8 mouse cellular contexts compared by ENCODE assay signal in the genomic region with DNA sequence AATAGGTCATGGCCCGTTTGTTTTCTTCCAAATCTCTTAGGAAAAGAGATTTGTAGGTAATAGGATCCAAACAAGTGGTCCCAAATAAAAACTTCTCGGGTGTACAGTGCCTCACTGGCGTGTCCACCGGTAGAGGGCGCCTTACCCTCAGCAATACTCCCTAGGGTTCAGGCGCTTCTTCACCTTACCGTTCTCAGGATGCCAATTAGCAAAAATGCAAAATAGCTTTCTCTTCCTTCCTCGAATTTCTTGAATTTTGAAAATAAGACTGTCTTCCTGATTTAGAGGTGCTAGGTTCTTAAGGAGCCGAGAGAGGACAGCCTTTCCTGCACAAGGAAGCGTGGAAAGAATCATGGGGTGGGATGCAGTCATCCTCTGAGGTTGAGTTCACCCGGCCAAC.
DNase-seq lines count a peak whose midpoint lies in the region; ATAC-seq and TF ChIP-seq lines count a peak whose summit lies in the region.
"Had no signal": no experiment of that assay in that cellular context is flagged by ENCODE, and none has a peak within 500 bp of the region (broad histone marks: within the 10 kb centered on the region; RNA-seq: fewer than 3 reads in every experiment).

No protein-coding gene starts in this region.

- no peak overlapping the region for H3K27ac ChIP-seq in forebrain, embryonic 16.5 days (ENCODE audit: low read length)
- no peak overlapping the region for H3K27ac ChIP-seq in hindbrain, embryonic 13.5 days
- H3K27ac ChIP-seq in left cerebral cortex, adult 2 months: no peak overlapping the region
- no peak overlapping the region for H3K27ac ChIP-seq in midbrain, embryonic 14.5 days (replicated peaks; ENCODE audit: low read depth, low read length)
- H3K27ac ChIP-seq: lung, embryonic 15.5 days had no signal

- peak; percentile 96 for TF ChIP-seq CTCF in left cerebral cortex, adult 2 months (IDR thresholded peaks at IDR 0.05)

- H3K27me3 ChIP-seq in forebrain, embryonic 16.5 days (replicated peaks; ENCODE audit: control insufficient read depth, insufficient read depth, low read length): peaks cover 7% of the 10 kb centered on the region
- H3K27me3 ChIP-seq in hindbrain, embryonic 13.5 days: peaks cover 36% of the 10 kb centered on the region
- 0 out of 2 replicates have a peak, but pooled peaks cover 8% of the 10 kb centered on the region for H3K27me3 ChIP-seq in midbrain, embryonic 14.5 days (ENCODE audit: control insufficient read depth, insufficient read depth, low read length)

- H3K4me2 ChIP-seq in forebrain, embryonic 16.5 days (ENCODE audit: low read length): 0 out of 2 replicates have a peak overlapping the region, but pooled peaks have one; percentile 6
- H3K4me2 ChIP-seq in hindbrain, embryonic 13.5 days: 0 out of 2 replicates have a peak overlapping the region, but pooled peaks have one; percentile 25
- H3K4me2 ChIP-seq in midbrain, embryonic 14.5 days (ENCODE audit: low read length): no peak overlapping the region
- H3K4me2 ChIP-seq: lung, embryonic 15.5 days had no signal

- 13% methylated on average over 11 of the region's 11 CpGs for WGBS in forebrain, embryonic 16.5 days
- 16% methylated on average over 11 of the region's 11 CpGs for WGBS in hindbrain, embryonic 13.5 days
- WGBS in midbrain, embryonic 14.5 days: 12% methylated on average over 11 of the region's 11 CpGs

- peak; percentile 87 for ATAC-seq in forebrain, embryonic 16.5 days
- ATAC-seq in hindbrain, embryonic 13.5 days (ENCODE audit: low FRiP score): no peak
- no peak for ATAC-seq in midbrain, embryonic 14.5 days (ENCODE audit: low FRiP score, low TSS enrichment)

- no peaks in the 10 kb centered on the region for H3K36me3 ChIP-seq in forebrain, embryonic 16.5 days (ENCODE audit: control insufficient read depth, insufficient read depth)
- H3K36me3 ChIP-seq in hindbrain, embryonic 13.5 days: no peaks in the 10 kb centered on the region
- H3K36me3 ChIP-seq in midbrain, embryonic 14.5 days (ENCODE audit: control insufficient read depth, insufficient read depth, low read length): no peaks in the 10 kb centered on the region
- H3K36me3 ChIP-seq: lung, embryonic 15.5 days had no signal

- DNase-seq in T-cell, adult 2 months (ENCODE audit: low spot score): peak; percentile 1
- DNase-seq in c-Kit-positive CD71-positive TER-119-positive erythroid progenitor cells, embryonic 14.5 days (ENCODE audit: low spot score): peak; percentile 24
- DNase-seq in left cerebral cortex, adult 2 months (ENCODE audit: extremely low spot score in 1 of 2, low spot score in 2 of 2): peak; percentile 70 to 76
- DNase-seq in midbrain, embryonic 14.5 days: peak; percentile 89
- peak; percentile 10 to 70 for DNase-seq in spleen, postnatal 10 days (ENCODE audit: low spot score in 2 of 2)

- H3K4me3 ChIP-seq in forebrain, embryonic 16.5 days (replicated peaks; ENCODE audit: low read length): no peak overlapping the region
- no peak overlapping the region for H3K4me3 ChIP-seq in hindbrain, embryonic 13.5 days
- no peak overlapping the region for H3K4me3 ChIP-seq in left cerebral cortex, adult 2 months
- H3K4me3 ChIP-seq in midbrain, embryonic 14.5 days (replicated peaks; ENCODE audit: low read depth, low read length): no peak overlapping the region
- H3K4me3 ChIP-seq: lung, embryonic 15.5 days had no signal

- 0 out of 2 replicates have a peak, but pooled peaks cover 2% of the 10 kb centered on the region for H3K4me1 ChIP-seq in forebrain, embryonic 16.5 days (replicated peaks; ENCODE audit: control insufficient read depth, insufficient read depth, low read length)
- H3K4me1 ChIP-seq in hindbrain, embryonic 13.5 days (replicated peaks): 0 out of 2 replicates have a peak, but pooled peaks cover 3% of the 10 kb centered on the region
- H3K4me1 ChIP-seq in midbrain, embryonic 14.5 days (ENCODE audit: control insufficient read depth, insufficient read depth, low read length): no peaks in the 10 kb centered on the region
- H3K4me1 ChIP-seq: lung, embryonic 15.5 days had no signal

- H3K9me3 ChIP-seq in forebrain, embryonic 16.5 days (ENCODE audit: control insufficient read depth, low read length): no peaks in the 10 kb centered on the region
- H3K9me3 ChIP-seq in hindbrain, embryonic 13.5 days: no peaks in the 10 kb centered on the region
- no peaks in the 10 kb centered on the region for H3K9me3 ChIP-seq in midbrain, embryonic 14.5 days (ENCODE audit: control insufficient read depth, low read length)
- H3K9me3 ChIP-seq: lung, embryonic 15.5 days had no signal

- no peak overlapping the region for H3K9ac ChIP-seq in forebrain, embryonic 16.5 days (replicated peaks; ENCODE audit: low read depth, low read length)
- H3K9ac ChIP-seq in hindbrain, embryonic 13.5 days: no peak overlapping the region
- H3K9ac ChIP-seq in midbrain, embryonic 14.5 days (replicated peaks; ENCODE audit: low read length): no peak overlapping the region
- H3K9ac ChIP-seq: lung, embryonic 15.5 days had no signal

- intact Hi-C loops in left cerebral cortex, adult 2 months (cut with DNase I): loop anchor here (2.0 to 10.0 kb wide), 5 partner anchors 508 to 1563 kb away; no protein-coding TSS in a partner anchor

Comparison
In these comparisons a context has a peak if more than half of its experiments do, and no peak if none do; other contexts are left out.
1. DNase-seq: peak in every context shown above with its lines; median percentile 89 in midbrain, embryonic 14.5 days; 73 in left cerebral cortex, adult 2 months; 40 in spleen, postnatal 10 days; 24 in c-Kit-positive CD71-positive TER-119-positive erythroid progenitor cells, embryonic 14.5 days; 1 in T-cell, adult 2 months.